Mouse (Mus musculus): ENCODE data around the gene Ccnt1. TPM values are rescaled to one million over a fixed set of nuclear protein-coding genes. Genes with fewer than 3 reads are reported as not detected.

Gene Ccnt1
- polyA plus RNA-seq, 1 experiment = 26.8 TPM

DNA sequence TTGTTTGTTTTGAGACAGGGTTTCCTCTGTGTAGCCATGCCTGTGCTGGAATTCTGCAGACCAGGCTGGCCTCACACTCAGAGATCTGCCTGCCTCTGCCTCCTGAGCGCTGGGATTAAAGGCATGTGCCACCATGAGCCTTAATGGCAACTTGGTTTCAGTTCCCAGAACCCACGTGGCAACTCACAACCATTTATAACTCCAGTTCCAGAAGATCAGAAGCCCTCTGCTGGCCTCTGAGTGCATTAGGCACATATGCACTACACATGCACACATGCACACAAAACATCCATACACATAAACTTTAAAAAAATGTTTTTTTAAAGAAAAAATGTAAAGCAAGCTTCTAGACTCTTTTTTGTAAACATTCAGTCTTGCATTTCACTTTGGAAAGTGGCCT is 61.3 kb downstream of the Ccnt1 start:
- Histone ChIP-seq H3K27ac (ENCODE audit: control insufficient read depth, insufficient read depth, low read length) (no peak overlapping the region), H3K4me3 (ENCODE audit: control insufficient read depth, insufficient read depth, low read length) (no peak overlapping the region), H3K4me1 (replicated peaks; ENCODE audit: control insufficient read depth, insufficient read depth, low read length) (peaks cover 45% of the 10 kb centered on the region), H3K36me3 (ENCODE audit: control insufficient read depth, insufficient read depth, low read length) (no peaks in the 10 kb centered on the region), H3K27me3 (ENCODE audit: control insufficient read depth, insufficient read depth, low read length) (no peaks in the 10 kb centered on the region)
- 63% methylated on average over 2 of the region's 2 CpGs for WGBS
- DNase-seq = no peak
- TF ChIP-seq POLR2A (IDR thresholded peaks at IDR 0.05; ENCODE audit: control insufficient read depth, extremely low read depth, insufficient read depth, low read length, poor library complexity) (no peak), CTCF (IDR thresholded peaks at IDR 0.05; ENCODE audit: borderline replicate concordance, control insufficient read depth, extremely low read depth, insufficient read depth, low read length, poor library complexity) (no peak)

DNA sequence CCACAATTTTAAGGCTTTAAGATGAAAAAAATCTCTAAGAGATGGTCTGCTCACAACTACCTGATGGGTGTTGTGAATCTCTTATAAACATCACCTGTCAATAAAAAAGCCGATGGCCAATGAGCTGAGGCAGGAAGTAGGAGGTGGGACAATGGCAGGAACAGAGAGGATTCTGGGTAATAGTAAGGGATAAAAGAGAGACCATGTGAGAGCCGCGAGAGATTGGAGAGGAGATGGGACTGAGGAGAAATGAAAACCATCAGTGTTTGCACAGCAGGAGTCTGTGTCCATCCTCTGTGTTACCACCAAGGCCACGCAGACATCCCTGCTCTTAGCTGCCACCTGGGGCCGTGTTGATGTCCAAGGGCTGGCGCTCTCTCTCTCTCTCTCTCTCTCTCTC is 63.4 kb downstream of the Ccnt1 start:
- TF ChIP-seq POLR2A (IDR thresholded peaks at IDR 0.05; ENCODE audit: control insufficient read depth, extremely low read depth, insufficient read depth, low read length, poor library complexity) (no peak), CTCF (IDR thresholded peaks at IDR 0.05; ENCODE audit: borderline replicate concordance, control insufficient read depth, extremely low read depth, insufficient read depth, low read length, poor library complexity) (no peak)
- H3K36me3 ChIP-seq (ENCODE audit: control insufficient read depth, insufficient read depth, low read length) = no peaks in the 10 kb centered on the region

DNA sequence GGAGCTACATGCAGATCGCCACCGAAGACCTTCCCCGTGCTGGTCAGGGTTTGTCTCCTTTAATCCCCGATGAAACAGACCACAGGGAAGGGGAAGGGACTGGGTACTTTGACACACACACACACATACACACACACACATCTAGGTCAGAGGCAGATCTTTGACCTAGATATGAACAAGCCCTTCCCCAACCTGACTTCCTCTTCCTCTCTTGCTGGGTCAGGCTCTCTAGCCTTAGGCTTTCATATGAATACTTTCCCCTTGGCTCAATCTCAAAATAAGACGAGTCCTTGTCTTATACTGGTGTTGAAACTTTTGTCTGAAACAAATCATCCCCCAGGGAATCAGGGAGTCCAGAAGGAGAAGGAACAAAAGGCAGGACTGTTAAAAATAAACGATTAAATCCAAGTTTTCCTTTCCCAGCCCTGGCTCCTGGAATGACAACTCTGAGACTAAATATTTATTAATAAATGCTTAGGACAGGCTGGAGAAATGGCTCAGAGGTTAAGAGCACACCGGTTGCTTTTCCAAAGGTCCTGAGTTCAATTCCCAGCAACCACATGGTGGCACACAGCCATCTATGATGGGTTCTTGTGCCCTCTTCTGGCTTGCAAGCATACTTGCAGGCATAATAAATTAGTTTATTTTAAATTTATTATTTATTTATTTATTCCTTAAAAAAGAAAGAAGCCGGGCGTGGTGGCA is 64.3 kb downstream of the Ccnt1 start:
- Histone ChIP-seq H3K27ac (ENCODE audit: control insufficient read depth, insufficient read depth, low read length) (peak overlapping the region; percentile 73), H3K4me3 (ENCODE audit: control insufficient read depth, insufficient read depth, low read length) (peak overlapping the region; percentile 11; the same call in 1 of the 2 replicates), H3K27me3 (ENCODE audit: control insufficient read depth, insufficient read depth, low read length) (no peaks in the 10 kb centered on the region), H3K36me3 (ENCODE audit: control insufficient read depth, insufficient read depth, low read length) (no peaks in the 10 kb centered on the region), H3K4me1 (replicated peaks; ENCODE audit: control insufficient read depth, insufficient read depth, low read length) (peaks cover 31% of the 10 kb centered on the region)
- peak; percentile 46 for DNase-seq
- TF ChIP-seq POLR2A (IDR thresholded peaks at IDR 0.05; ENCODE audit: control insufficient read depth, extremely low read depth, insufficient read depth, low read length, poor library complexity) (no peak), CTCF (IDR thresholded peaks at IDR 0.05; ENCODE audit: borderline replicate concordance, control insufficient read depth, extremely low read depth, insufficient read depth, low read length, poor library complexity) (no peak)
- 39% methylated on average over 9 of the region's 9 CpGs for WGBS

More for the DNA sequence above, 63.4 kb downstream of the Ccnt1 start:
- H3K4me3 ChIP-seq (ENCODE audit: control insufficient read depth, insufficient read depth, low read length) = no peak overlapping the region
- no peaks in the 10 kb centered on the region for H3K27me3 ChIP-seq (ENCODE audit: control insufficient read depth, insufficient read depth, low read length)
- H3K27ac ChIP-seq (ENCODE audit: control insufficient read depth, insufficient read depth, low read length) = no peak overlapping the region
- DNase-seq = no peak
- H3K4me1 ChIP-seq (replicated peaks; ENCODE audit: control insufficient read depth, insufficient read depth, low read length) = peaks cover 34% of the 10 kb centered on the region
- 90% methylated on average over 5 of the region's 6 CpGs for WGBS

DNA sequence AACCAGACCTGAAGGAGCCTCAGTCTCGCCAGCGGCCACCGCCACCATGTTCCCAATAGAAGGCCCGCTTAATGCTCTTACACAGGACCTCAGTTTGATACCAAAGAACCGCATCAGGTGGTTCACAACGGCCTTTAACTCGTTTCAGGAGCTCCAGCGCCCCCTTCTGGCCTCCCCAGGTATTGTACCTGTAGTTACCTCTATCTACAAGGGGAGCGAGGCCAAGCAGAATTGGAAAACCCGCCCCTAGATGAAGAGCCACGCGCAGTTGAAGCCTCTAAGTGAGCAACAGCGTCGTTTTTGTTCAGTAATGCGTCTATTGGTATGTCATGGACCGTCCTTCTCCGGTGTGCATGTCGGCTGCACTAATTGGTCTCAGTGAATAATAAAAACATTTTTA is 66.2 kb downstream of the Ccnt1 start:
- DNase-seq = peak; percentile 84
- 15% methylated on average over 18 of the region's 18 CpGs for WGBS
- H3K4me3 ChIP-seq (ENCODE audit: control insufficient read depth, insufficient read depth, low read length) = no peak overlapping the region
- no peaks in the 10 kb centered on the region for H3K27me3 ChIP-seq (ENCODE audit: control insufficient read depth, insufficient read depth, low read length)
- TF ChIP-seq CTCF (IDR thresholded peaks at IDR 0.05; ENCODE audit: borderline replicate concordance, control insufficient read depth, extremely low read depth, insufficient read depth, low read length, poor library complexity) (peak; percentile 78; the same call in 1 of the 2 replicates), POLR2A (IDR thresholded peaks at IDR 0.05; ENCODE audit: control insufficient read depth, extremely low read depth, insufficient read depth, low read length, poor library complexity) (no peak)
- no peaks in the 10 kb centered on the region for H3K36me3 ChIP-seq (ENCODE audit: control insufficient read depth, insufficient read depth, low read length)
- H3K27ac ChIP-seq (ENCODE audit: control insufficient read depth, insufficient read depth, low read length) = no peak overlapping the region
- peaks cover 24% of the 10 kb centered on the region for H3K4me1 ChIP-seq (replicated peaks; ENCODE audit: control insufficient read depth, insufficient read depth, low read length)

DNA sequence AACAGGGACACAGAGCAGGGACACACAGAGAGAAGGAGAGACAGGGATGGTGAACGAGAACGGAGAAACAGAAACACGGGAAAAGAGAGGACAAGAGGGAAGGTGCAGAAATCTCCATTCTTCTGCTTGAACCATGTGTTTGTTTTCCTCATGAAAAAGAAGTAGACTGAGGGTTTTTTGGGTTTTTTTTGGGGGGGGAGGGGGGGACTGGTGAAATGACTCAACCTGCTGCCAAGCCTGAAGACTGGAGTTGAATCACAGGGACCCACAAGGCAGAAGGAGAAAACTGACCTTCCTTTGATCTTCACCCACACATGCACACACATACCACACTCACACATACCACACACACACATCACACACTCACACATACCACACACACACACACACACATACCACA is 67.4 kb downstream of the Ccnt1 start:
- DNase-seq = no peak
- WGBS = 91% methylated on average over 3 of the region's 3 CpGs
- H3K4me1 ChIP-seq (replicated peaks; ENCODE audit: control insufficient read depth, insufficient read depth, low read length) = peaks cover 24% of the 10 kb centered on the region
- H3K27ac ChIP-seq (ENCODE audit: control insufficient read depth, insufficient read depth, low read length) = no peak overlapping the region
- no peaks in the 10 kb centered on the region for H3K36me3 ChIP-seq (ENCODE audit: control insufficient read depth, insufficient read depth, low read length)
- H3K4me3 ChIP-seq (ENCODE audit: control insufficient read depth, insufficient read depth, low read length) = no peak overlapping the region
- no peaks in the 10 kb centered on the region for H3K27me3 ChIP-seq (ENCODE audit: control insufficient read depth, insufficient read depth, low read length)
- no peak for TF ChIP-seq POLR2A (IDR thresholded peaks at IDR 0.05; ENCODE audit: control insufficient read depth, extremely low read depth, insufficient read depth, low read length, poor library complexity)
- no peak for TF ChIP-seq CTCF (IDR thresholded peaks at IDR 0.05; ENCODE audit: borderline replicate concordance, control insufficient read depth, extremely low read depth, insufficient read depth, low read length, poor library complexity)

DNA sequence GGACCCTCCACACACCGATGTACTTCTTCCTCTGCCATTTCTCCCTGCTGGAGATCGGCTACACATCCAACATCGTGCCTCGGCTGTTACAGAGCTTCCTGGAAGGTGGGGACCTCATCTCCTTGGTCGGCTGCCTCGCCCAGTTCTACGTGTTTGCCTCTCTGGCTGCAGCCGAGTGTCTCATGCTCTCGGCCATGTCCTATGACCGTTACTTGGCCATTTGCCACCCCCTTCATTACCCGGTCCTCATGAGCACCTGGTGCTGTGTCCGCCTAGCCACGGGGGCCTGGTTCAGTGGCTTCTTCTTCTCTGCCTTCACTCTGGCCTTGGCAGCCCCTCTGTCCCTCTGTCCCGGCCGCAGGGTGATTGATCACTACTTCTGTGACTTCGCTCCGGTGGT is 73.1 kb downstream of the Ccnt1 start:
- no peaks in the 10 kb centered on the region for H3K27me3 ChIP-seq (ENCODE audit: control insufficient read depth, insufficient read depth, low read length)
- no peak overlapping the region for H3K27ac ChIP-seq (ENCODE audit: control insufficient read depth, insufficient read depth, low read length)
- H3K36me3 ChIP-seq (ENCODE audit: control insufficient read depth, insufficient read depth, low read length) = no peaks in the 10 kb centered on the region
- WGBS = 93% methylated on average over 17 of the region's 17 CpGs
- no peak for TF ChIP-seq CTCF (IDR thresholded peaks at IDR 0.05; ENCODE audit: borderline replicate concordance, control insufficient read depth, extremely low read depth, insufficient read depth, low read length, poor library complexity)
- H3K4me3 ChIP-seq (ENCODE audit: control insufficient read depth, insufficient read depth, low read length) = no peak overlapping the region
- no peaks in the 10 kb centered on the region for H3K4me1 ChIP-seq (replicated peaks; ENCODE audit: control insufficient read depth, insufficient read depth, low read length)
- DNase-seq = no peak

DNA sequence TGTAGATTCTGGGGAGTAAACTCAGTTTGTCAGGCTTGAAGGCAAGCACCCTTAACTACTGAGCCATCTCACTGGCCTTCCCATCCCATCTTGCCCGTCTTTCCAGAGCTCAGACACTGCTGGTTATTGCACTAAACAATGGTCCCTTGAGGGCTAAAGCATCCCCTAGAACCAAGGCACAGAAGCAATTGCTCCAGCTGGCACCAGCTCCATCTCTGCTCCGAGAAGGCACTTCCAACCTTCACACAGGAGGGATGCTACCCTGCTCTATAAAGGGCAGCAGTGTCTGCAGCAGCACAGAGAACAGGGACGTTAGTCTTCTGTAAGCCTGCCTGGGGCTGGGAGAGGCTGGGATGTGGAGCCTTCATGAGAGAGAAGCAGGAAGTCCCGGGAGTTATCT is 78.6 kb downstream of the Ccnt1 start, which contains the start of gene Olfr279:
Gene Olfr279 (plus strand): TSS at position 301 of the 400 bp plus-strand sequence.
- Histone ChIP-seq H3K27me3 (ENCODE audit: control insufficient read depth, insufficient read depth, low read length) (no peaks in the 10 kb centered on the region), H3K36me3 (ENCODE audit: control insufficient read depth, insufficient read depth, low read length) (no peaks in the 10 kb centered on the region), H3K4me1 (replicated peaks; ENCODE audit: control insufficient read depth, insufficient read depth, low read length) (no peaks in the 10 kb centered on the region; the same call in 1 of the 2 replicates), H3K4me3 (ENCODE audit: control insufficient read depth, insufficient read depth, low read length) (no peak within 1 kb of the TSS), H3K27ac (ENCODE audit: control insufficient read depth, insufficient read depth, low read length) (no peak within 1 kb of the TSS)
- 88% methylated on average over 4 of the region's 4 CpGs for WGBS
- TF ChIP-seq CTCF (IDR thresholded peaks at IDR 0.05; ENCODE audit: borderline replicate concordance, control insufficient read depth, extremely low read depth, insufficient read depth, low read length, poor library complexity) = no peak
- no peak for DNase-seq
